Mouse (Mus musculus) cortical plate, adult 2 months (tissue): Measurements from ENCODE around the gene Wdr6.

Experiments used
- CTCF ChIP-seq: fragments of 200-500 bp; IDR thresholded peaks from 2 replicates; pipeline ENCODE4 v1.5.1; 2011; ENCODE audit warnings: mild to moderate bottlenecking, control low read depth, low read length; ENCODE audit not compliant: insufficient read depth; ENCODE audit errors: extremely low read depth
- POLR2A ChIP-seq: fragments of 200-500 bp; IDR thresholded peaks from 2 replicates; pipeline ENCODE4 v1.6.1; 2011; ENCODE audit warnings: mild to moderate bottlenecking, low read length, control low read depth; ENCODE audit not compliant: insufficient read depth; ENCODE audit errors: extremely low read depth

GRCm38 (mm10) chr9:108569381-108570206, 8.9 kb downstream of the Wdr6 start, which contains the start of gene Dalrd3:
- TF ChIP-seq CTCF, result no peak
- TF ChIP-seq POLR2A, result no peak
